Mouse (Mus musculus) brain, adult 2 months (tissue): ENCODE results near the gene Slc26a1.

Experiments
- DNase-seq: peaks from one replicate; pipeline ENCODE4 v3.0.0; 2011; ENCODE audit warnings: low read depth, low spot score

Gene Slc26a1

GRCm38 (mm10) chr5:108675251-108675816 lies at the start of gene Slc26a1:
Slc26a1 (minus strand) TSS chr5:108675569.
- no peak for DNase-seq

GRCm38 (mm10) chr5:108724006-108724405 lies 48.6 kb upstream of the Slc26a1 start:
- no peak for DNase-seq

DNA sequence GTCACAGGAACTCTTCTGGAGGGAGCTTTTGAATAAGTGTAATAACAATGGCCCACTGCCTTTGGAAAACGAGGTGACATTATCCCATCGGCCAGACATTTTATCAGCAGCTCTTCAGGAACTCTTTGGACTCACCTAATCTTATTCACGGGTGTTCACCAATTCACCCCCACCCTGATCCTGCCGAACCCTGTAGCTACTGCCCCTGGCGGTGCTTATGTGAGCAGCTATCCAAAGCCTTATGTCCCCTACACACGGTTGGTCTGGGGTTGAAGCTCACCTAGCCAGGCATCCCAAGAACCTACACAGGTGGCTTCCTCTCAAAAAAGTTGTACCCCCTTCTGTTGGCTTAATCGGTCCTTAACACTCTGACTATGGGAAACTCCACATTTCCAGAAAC lies 44.4 kb upstream of the Slc26a1 start:
- no peak for DNase-seq

DNA sequence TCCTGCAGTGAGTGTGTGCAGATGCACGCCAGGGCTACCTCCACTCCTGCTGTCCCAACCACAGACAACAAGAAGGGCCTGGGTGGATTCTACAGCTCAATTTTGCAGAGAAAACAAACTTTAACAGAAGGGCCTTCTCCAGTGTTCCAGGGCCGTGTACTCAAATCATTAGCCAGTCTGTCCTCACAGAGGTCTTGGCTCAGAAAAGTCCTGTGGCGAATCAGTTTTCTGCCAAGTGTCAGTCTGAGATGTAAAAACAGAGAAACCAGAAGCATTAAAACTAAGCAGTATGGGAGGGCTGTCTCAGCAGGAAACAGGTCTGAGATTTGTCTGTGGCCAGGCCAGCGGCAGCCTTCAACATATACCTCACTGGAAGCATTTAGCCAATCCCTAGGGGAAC lies 42.7 kb upstream of the Slc26a1 start:
- DNase-seq: no peak

- DNase-seq: no peak
These were observed 40.6 kb upstream of the Slc26a1 start for GRCm38 (mm10) chr5:108715974-108716373.

DNA sequence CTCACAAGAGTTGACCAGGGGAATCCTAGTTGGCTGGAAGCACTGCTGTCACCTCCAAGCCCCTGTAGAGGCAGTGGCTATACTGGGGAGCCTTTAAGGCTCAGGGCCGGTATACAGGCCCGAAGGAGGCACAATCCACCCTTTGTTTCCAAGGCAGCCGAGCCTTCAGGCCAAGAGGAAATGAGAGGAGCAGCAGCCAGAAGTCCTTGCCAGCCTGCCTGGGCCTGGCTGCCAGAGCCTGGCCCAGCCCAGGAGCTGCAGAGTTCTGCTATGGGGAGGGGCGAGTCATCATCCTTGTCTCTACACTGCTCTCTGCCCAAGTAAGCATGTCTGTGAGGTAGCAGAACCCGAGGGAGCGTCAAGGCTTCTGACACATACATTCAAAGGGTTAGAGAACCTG lies 38.8 kb upstream of the Slc26a1 start:
- peak; percentile 72 for DNase-seq

- no peak for DNase-seq
These were observed 38.3 kb upstream of the Slc26a1 start for GRCm38 (mm10) chr5:108713691-108714090.

GRCm38 (mm10) chr5:108713096-108713495 lies 37.7 kb upstream of the Slc26a1 start:
- no peak for DNase-seq

- DNase-seq: no peak
These were observed 36.6 kb upstream of the Slc26a1 start for GRCm38 (mm10) chr5:108711968-108712367.

- DNase-seq: no peak
These were observed 33.8 kb upstream of the Slc26a1 start for GRCm38 (mm10) chr5:108708981-108709731.

- no peak for DNase-seq
These were observed 33.0 kb upstream of the Slc26a1 start for GRCm38 (mm10) chr5:108708419-108708818.

DNA sequence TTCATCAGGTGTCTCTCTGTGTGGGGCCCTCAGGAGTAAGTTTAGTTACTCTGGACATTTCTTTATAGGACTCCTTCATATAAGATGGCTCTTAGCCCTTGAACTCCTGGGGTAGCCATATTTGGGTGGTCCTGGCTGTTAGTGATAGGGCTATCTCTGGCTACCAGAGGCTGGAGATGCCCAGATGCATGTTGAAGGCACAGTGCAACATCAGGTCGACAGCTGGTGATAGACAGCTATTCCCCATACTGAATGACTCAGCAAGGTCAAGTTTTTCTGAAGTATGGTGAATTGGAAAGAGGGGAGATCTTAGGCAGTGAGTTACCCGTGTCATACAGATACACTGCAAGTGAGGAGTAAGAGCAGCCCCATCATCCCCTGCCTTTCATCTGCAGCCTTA lies 32.4 kb upstream of the Slc26a1 start:
- DNase-seq: no peak

DNA sequence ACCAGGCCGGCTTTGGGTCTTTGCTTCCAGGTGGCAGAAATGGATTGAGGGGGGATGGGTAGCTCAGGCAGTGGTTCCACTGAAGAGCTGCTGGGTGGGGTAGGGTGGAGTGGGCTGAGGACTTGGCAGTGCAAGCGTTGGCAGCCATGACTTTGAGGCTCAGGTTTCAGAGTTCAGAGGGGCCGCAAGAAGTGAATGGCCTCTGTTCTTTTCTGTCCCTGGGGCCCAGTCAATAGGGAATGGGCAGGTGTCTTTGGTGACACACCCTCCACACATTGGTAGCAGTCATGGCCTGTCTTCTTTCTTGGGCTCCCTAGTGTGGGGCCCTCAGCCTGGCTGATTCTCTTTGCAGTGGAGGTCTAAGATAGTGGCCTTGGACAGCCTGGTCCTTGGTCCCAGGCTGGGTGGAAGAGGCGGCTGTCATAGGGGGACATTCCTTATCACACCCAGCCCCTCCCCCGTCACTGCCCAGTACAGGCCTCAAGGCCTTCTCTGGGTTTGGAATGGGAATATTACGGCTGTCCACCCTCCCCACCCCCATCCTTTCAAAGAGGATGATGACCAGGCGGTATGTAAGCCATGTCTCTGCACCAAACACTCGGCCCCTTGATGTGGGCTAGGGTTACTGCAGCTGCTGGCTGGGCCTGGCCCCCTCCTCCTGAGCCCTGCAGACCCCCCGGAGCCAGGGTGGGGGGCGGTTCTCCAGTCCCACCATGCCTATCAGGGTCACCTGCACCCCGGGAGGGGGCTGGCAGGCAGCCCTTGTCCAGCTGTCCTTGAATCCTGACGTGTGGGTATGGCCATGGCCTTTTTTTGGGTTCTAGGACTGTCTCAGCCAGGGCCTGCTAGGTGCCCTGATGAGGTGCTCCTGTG lies 28.6 kb upstream of the Slc26a1 start:
- no peak for DNase-seq

DNA sequence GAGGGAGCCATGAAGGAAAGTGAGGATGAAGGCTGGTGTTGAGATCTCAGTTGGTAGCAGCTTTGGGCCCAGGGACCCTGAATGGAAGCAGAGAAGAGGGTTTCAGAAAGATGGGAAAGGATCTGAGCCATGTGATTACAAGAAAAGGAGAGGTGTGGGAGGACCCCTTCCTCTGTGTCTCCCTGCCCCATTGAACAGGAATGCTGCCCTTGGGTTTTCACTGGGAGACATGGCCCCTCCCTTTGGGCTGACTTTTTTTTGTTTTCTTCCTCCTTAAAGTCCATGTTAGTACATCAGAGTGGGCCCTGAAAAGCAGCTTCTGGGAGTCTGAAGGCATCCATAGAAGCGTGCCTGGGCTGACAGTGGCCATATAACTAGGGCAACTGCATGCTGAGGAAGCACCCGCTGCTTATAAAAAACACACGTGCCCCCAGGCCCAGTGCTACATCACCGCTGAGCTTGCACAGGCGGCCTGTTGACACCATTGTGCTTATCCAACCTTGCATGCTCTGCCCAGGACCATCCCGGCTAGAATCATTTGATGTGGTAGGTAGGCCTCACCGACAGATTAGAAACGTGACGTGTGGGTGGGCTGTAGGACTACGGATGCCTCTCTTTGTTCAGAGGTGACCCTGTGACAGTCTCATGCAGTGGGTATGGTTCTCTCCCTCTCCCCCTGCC lies 26.1 kb upstream of the Slc26a1 start:
- DNase-seq: no peak

- DNase-seq: no peak
These were observed 25.0 kb upstream of the Slc26a1 start for GRCm38 (mm10) chr5:108700346-108700745.

- peak; percentile 85 for DNase-seq
These were observed 22.0 kb upstream of the Slc26a1 start for GRCm38 (mm10) chr5:108697341-108697753.

GRCm38 (mm10) chr5:108696542-108696941 lies 21.2 kb upstream of the Slc26a1 start:
- DNase-seq: no peak

DNA sequence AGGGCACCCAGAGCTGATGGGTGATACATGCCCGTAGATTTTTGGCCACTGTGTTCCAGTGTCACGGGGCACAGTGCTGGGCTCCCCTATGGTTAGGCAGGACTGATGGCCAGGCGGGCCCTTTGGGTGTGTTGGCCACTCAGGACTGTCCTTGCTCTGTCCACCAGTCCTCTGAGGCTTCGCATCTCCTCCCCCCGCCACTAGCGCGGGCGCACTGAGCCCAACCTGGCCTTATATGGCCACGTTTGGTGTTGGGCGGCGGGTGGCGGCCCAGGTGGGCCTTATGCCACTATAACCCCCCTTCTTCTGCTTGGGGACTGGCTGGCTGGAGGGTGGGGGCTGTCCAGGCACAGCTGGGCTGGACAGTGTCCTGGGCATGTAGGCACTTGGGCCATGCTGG lies 20.5 kb upstream of the Slc26a1 start:
- DNase-seq: no peak

DNA sequence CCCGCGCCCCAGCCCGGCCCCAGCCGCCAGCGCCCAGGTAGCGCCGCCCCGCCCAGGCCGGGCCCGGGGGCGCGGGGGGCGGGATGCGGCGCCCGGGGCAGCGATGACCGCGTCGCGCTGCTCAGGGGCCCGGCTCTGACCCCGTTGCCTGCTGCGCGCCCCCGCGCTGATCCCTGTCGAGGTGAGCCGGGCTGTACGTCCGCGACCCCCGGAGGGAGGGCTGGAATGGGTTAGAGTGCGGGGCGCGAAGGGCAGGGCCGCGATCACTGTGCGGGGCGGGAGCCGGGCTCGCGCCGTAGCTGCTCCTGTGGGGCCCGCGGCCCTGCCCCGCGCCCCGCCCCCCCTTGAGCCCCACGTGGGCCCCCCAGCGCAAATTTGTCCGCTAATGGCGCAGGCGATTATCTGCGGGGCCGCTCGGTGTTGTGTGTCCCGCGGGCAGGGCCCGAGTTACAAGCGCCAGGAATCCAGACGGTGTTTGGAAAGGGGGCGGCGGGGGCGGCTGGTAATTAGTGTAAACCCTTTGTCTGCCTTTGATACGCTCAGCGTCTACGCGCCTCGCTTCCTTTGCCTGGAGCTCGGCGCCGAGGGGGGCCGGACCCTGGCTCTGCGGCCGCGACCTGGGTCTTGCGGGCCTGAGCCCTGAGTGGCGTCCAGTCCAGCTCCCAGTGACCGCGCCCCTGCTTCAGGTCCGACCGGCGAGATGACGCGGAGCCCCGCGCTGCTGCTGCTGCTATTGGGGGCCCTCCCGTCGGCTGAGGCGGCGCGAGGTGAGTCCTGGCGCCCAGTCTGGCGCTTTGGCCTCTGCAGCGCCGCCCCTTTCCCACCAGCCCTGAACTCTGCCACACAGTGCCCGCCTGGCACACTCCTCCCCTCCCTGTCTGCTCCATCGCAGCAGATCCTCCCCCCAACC lies 19.2 kb upstream of the Slc26a1 start:
- DNase-seq: no peak

- peak; percentile 89 for DNase-seq
These were observed 18.5 kb upstream of the Slc26a1 start for GRCm38 (mm10) chr5:108693872-108694288.

DNA sequence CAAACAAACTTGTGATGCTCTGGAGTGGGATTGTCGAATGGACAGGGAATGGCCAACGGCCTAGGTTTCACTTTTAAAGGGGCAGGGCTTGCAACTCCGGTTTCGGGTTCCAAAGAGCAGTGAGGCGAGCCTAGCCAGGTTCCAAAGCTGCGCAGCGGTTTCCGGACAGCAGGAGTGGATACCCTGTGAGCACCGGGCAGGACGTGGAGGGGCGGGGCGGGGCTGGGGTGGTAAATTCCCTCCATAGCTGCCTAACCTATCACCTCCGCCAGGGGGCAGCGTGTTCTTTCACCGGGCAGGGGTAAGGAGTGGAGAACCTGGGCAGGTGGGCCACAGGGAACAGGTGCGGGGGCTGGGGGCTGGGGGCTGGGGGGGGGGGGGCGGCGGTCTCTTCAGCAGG lies 16.9 kb upstream of the Slc26a1 start, which contains the start of gene Fgfrl1:
Gene Fgfrl1, plus strand, starts transcription at position 112 of the 400 bp plus-strand sequence.
- no peak for DNase-seq
